Mouse (Mus musculus) hindbrain, postnatal 0 days (tissue): ENCODE results near the gene Anks1. TPM values are rescaled to one million over a fixed set of nuclear protein-coding genes. Genes with fewer than 3 reads are reported as not detected.

Experiments
- ATAC-seq: fragments of 200-750 bp; cut with Nextera tagmentation; 2 replicates; pipeline ENCODE4 v1.8.0; 2017; ENCODE audit warnings: mild to moderate bottlenecking, moderate TSS enrichment, moderate library complexity
- DNase-seq: peaks from one replicate; pipeline ENCODE4 v3.0.0-alpha.2; 2015; ENCODE audit warnings: low spot score
- H3K27ac ChIP-seq: fragments of 300-500 bp; sonication (generic); 2 replicates; pipeline ENCODE4 v1.5.1; 2014; ENCODE audit warnings: mild to moderate bottlenecking
- H3K27me3 ChIP-seq: fragments of 300-500 bp; sonication (generic); 2 replicates; pipeline ENCODE4 v1.6.1; 2014; ENCODE audit warnings: low read length, mixed read lengths; ENCODE audit not compliant: insufficient read depth
- H3K36me3 ChIP-seq: fragments of 300-500 bp; sonication (generic); 2 replicates; pipeline ENCODE4 v1.6.1; 2014; ENCODE audit warnings: low read length, mixed read lengths; ENCODE audit not compliant: insufficient read depth
- H3K4me1 ChIP-seq: fragments of 300-500 bp; sonication (generic); 2 replicates; pipeline ENCODE4 v1.6.1; 2014; ENCODE audit warnings: antibody characterized with exemption, low read length, mixed read lengths; ENCODE audit not compliant: insufficient read depth
- H3K4me2 ChIP-seq: fragments of 300-500 bp; sonication (generic); 2 replicates; pipeline ENCODE4 v1.6.1; 2014; ENCODE audit warnings: low read depth, mild to moderate bottlenecking, low read length, moderate library complexity, mixed read lengths
- H3K4me3 ChIP-seq: fragments of 300-500 bp; sonication (generic); 2 replicates; pipeline ENCODE4 v1.5.1; 2014; ENCODE audit warnings: low read length
- H3K9ac ChIP-seq: fragments of 300-500 bp; sonication (generic); replicated peaks from 2 replicates; pipeline ENCODE4 v1.6.1; 2014; ENCODE audit warnings: mild to moderate bottlenecking, low read length, moderate library complexity, mixed read lengths
- H3K9me3 ChIP-seq: fragments of 300-500 bp; sonication (generic); 2 replicates; pipeline ENCODE4 v1.6.1; 2016; ENCODE audit warnings: low read length, mixed read lengths
- CTCF ChIP-seq: IDR thresholded peaks from 2 replicates; pipeline ENCODE4 v1.5.1; 2016; ENCODE audit warnings: antibody characterized with exemption, control low read depth, low read depth
- WGBS: fragments of 180-500 bp; shearing (Covaris S2); extraction: QIAGEN DNeasy Blood & Tissue Kit; methylation state at CpG from one replicate; pipeline ENCODE4 v1.1.7; 2014; 5-methylcytosine and 5-hydroxymethylcytosine counted together
- polyA plus RNA-seq: library from polyadenylated mRNA; unstranded; fragments of >200 nt; fragmentation: Nextera tagmentation; extraction: Ambion mirVana; gene quantifications from 2 replicates; pipeline ENCODE4 v1.2.1, GENCODE M21; 2015
- total RNA-seq: library from RNA; depleted of rRNA; stranded (reverse); fragments of >200 nt; gene quantifications from 2 replicates; pipeline ENCODE4 v1.2.3, GENCODE M21; 2014

Gene Anks1
- total and polyA plus RNA-seq, 2 experiments from 2014 or later: 35.8 to 102 TPM

- WGBS: 62% methylated on average over 4 of the region's 4 CpGs
- no peak for DNase-seq
These were observed 55.5 kb downstream of the Anks1 start for GRCm38 (mm10) chr17:27964607-27965006.

GRCm38 (mm10) chr17:27965292-27965691 lies 56.2 kb downstream of the Anks1 start:
- ATAC-seq: no peak
- no peaks in the 10 kb centered on the region for H3K9me3 ChIP-seq
- no peak for TF ChIP-seq CTCF
- H3K9ac ChIP-seq: no peak overlapping the region
- H3K27ac ChIP-seq: no peak overlapping the region
- no peak overlapping the region for H3K4me2 ChIP-seq
- H3K4me3 ChIP-seq: no peak overlapping the region
- no peaks in the 10 kb centered on the region; the same call in 1 of the 2 replicates for H3K4me1 ChIP-seq
- no peaks in the 10 kb centered on the region for H3K36me3 ChIP-seq
- no peaks in the 10 kb centered on the region for H3K27me3 ChIP-seq
- WGBS: 77% methylated on average over 10 of the region's 10 CpGs
- DNase-seq: no peak

More at GRCm38 (mm10) chr17:27964607-27965006, 55.5 kb downstream of the Anks1 start:
- Histone ChIP-seq H3K4me2 (no peak overlapping the region), H3K36me3 (no peaks in the 10 kb centered on the region), H3K4me1 (no peaks in the 10 kb centered on the region; the same call in 1 of the 2 replicates), H3K27ac (no peak overlapping the region), H3K27me3 (no peaks in the 10 kb centered on the region), H3K9ac (no peak overlapping the region), H3K4me3 (no peak overlapping the region), H3K9me3 (no peaks in the 10 kb centered on the region)
- no peak for ATAC-seq
- TF ChIP-seq CTCF: no peak

GRCm38 (mm10) chr17:27966056-27966455 lies 57.0 kb downstream of the Anks1 start:
- 70% methylated on average over 4 of the region's 4 CpGs for WGBS
- Histone ChIP-seq H3K4me2 (no peak overlapping the region), H3K4me3 (no peak overlapping the region), H3K27me3 (no peaks in the 10 kb centered on the region), H3K27ac (no peak overlapping the region), H3K4me1 (no peaks in the 10 kb centered on the region; the same call in 1 of the 2 replicates), H3K36me3 (no peaks in the 10 kb centered on the region), H3K9ac (no peak overlapping the region), H3K9me3 (no peaks in the 10 kb centered on the region)
- no peak for ATAC-seq
- DNase-seq: no peak
- TF ChIP-seq CTCF: no peak

- ATAC-seq: no peak
- no peaks in the 10 kb centered on the region for H3K27me3 ChIP-seq
- no peak for TF ChIP-seq CTCF
- H3K9me3 ChIP-seq: no peaks in the 10 kb centered on the region
- no peaks in the 10 kb centered on the region for H3K36me3 ChIP-seq
- no peak overlapping the region for H3K4me2 ChIP-seq
- no peaks in the 10 kb centered on the region; the same call in 1 of the 2 replicates for H3K4me1 ChIP-seq
- WGBS: 79% methylated on average over 11 of the region's 11 CpGs
- no peak overlapping the region for H3K9ac ChIP-seq
- no peak overlapping the region for H3K4me3 ChIP-seq
- no peak for DNase-seq
- no peak overlapping the region for H3K27ac ChIP-seq
These were observed 57.5 kb downstream of the Anks1 start for GRCm38 (mm10) chr17:27966508-27967021.

GRCm38 (mm10) chr17:27967529-27967928 lies 58.4 kb downstream of the Anks1 start:
- TF ChIP-seq CTCF: no peak
- no peaks in the 10 kb centered on the region for H3K9me3 ChIP-seq
- no peaks in the 10 kb centered on the region for H3K27me3 ChIP-seq
- H3K4me2 ChIP-seq: no peak overlapping the region
- H3K4me3 ChIP-seq: no peak overlapping the region
- 91% methylated on average over 7 of the region's 7 CpGs for WGBS
- H3K27ac ChIP-seq: no peak overlapping the region
- ATAC-seq (no peak), DNase-seq (no peak)
- H3K9ac ChIP-seq: no peak overlapping the region
- no peaks in the 10 kb centered on the region; the same call in 1 of the 2 replicates for H3K4me1 ChIP-seq
- no peaks in the 10 kb centered on the region for H3K36me3 ChIP-seq

GRCm38 (mm10) chr17:27968033-27968750 lies 59.1 kb downstream of the Anks1 start:
- Histone ChIP-seq H3K27me3 (no peaks in the 10 kb centered on the region), H3K27ac (no peak overlapping the region), H3K36me3 (no peaks in the 10 kb centered on the region), H3K9me3 (no peaks in the 10 kb centered on the region), H3K4me3 (no peak overlapping the region), H3K9ac (no peak overlapping the region), H3K4me2 (no peak overlapping the region), H3K4me1 (no peaks in the 10 kb centered on the region; the same call in 1 of the 2 replicates)
- WGBS: 83% methylated on average over 9 of the region's 9 CpGs
- ATAC-seq: no peak
- no peak for DNase-seq
- TF ChIP-seq CTCF: no peak

- no peaks in the 10 kb centered on the region for H3K36me3 ChIP-seq
- H3K9ac ChIP-seq: no peak overlapping the region
- no peak overlapping the region for H3K27ac ChIP-seq
- ATAC-seq (no peak), DNase-seq (no peak)
- no peak overlapping the region for H3K4me3 ChIP-seq
- no peaks in the 10 kb centered on the region; the same call in 1 of the 2 replicates for H3K4me1 ChIP-seq
- no peak overlapping the region for H3K4me2 ChIP-seq
- H3K9me3 ChIP-seq: no peaks in the 10 kb centered on the region
- TF ChIP-seq CTCF: no peak
- WGBS: 96% methylated on average over 5 of the region's 5 CpGs
- no peaks in the 10 kb centered on the region for H3K27me3 ChIP-seq
These were observed 59.8 kb downstream of the Anks1 start for GRCm38 (mm10) chr17:27968903-27969302.
